Mouse (Mus musculus): ENCODE data around the gene Rapgef1. TPM values are rescaled to one million over a fixed set of nuclear protein-coding genes. Genes with fewer than 3 reads are reported as not detected.

Gene Rapgef1
- polyA plus RNA-seq, 1 experiment from 2014 or later = 13.3 TPM

DNA sequence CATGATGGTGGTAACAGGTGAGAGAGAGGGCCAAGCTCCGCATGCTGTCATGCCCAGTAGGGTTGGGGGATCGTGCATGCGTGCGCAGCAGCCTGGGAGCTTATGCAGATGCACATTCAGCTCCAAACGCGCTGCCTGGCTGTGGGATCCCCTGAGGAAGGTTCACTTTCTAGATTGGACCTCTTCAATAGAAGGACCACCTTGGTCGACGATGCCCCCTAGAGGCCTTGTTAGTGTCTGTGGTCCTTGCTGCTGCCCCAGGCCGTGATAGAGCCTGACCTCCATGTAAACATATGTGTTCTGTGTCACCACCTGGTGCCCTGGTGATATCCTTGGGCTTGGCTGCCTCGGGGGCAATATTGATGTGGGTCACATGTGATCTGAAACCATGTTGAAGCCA, 30.3 kb upstream of the Rapgef1 start:
- DNase-seq (ENCODE audit: low spot score) (peak; percentile 53), ATAC-seq (ENCODE audit: low FRiP score) (no peak)
- H3K9me3 ChIP-seq (ENCODE audit: control insufficient read depth, low read length) = no peaks in the 10 kb centered on the region
- no peak overlapping the region for H3K4me2 ChIP-seq (replicated peaks; ENCODE audit: low read depth, low read length)
- H3K36me3 ChIP-seq (ENCODE audit: control insufficient read depth, insufficient read depth, low read length) = no peaks in the 10 kb centered on the region
- WGBS = 13% methylated on average over 10 of the region's 10 CpGs
- H3K27ac ChIP-seq (ENCODE audit: low read depth, low read length) = no peak overlapping the region
- H3K9ac ChIP-seq (ENCODE audit: low read depth, low read length) = no peak overlapping the region
- no peaks in the 10 kb centered on the region for H3K27me3 ChIP-seq (ENCODE audit: control insufficient read depth, insufficient read depth, low read length)
- H3K4me3 ChIP-seq (ENCODE audit: low read depth, low read length) = no peak overlapping the region
- 0 out of 2 replicates have a peak, but pooled peaks cover 3% of the 10 kb centered on the region for H3K4me1 ChIP-seq (replicated peaks; ENCODE audit: control insufficient read depth, insufficient read depth, low read length)

DNA sequence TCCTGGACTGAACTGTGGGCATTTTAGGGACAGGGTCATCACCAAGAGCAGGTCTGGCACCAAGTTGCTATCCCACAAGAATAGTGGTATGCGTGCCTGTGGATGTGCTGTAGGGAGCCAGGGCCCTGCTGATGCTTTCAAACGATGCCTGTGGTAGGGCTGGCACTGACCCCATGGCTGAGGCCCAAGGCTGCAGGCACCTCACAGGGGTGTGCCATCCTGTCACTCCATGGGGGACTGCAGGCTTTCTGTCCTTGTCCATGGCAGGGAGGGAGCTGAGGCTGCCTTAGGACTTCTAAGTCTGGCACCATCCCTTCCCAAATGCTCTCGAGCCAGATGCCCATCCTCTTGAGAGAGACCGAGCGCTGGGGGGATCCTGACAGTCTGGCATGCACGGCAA, 27.9 kb upstream of the Rapgef1 start:
- DNase-seq (ENCODE audit: low spot score) = no peak
- H3K9ac ChIP-seq (ENCODE audit: low read depth, low read length) = no peak overlapping the region
- H3K36me3 ChIP-seq (ENCODE audit: control insufficient read depth, insufficient read depth, low read length) = no peaks in the 10 kb centered on the region
- no peak overlapping the region for H3K4me2 ChIP-seq (replicated peaks; ENCODE audit: low read depth, low read length)
- no peak overlapping the region for H3K4me3 ChIP-seq (ENCODE audit: low read depth, low read length)
- no peak overlapping the region for H3K27ac ChIP-seq (ENCODE audit: low read depth, low read length)
- no peak for ATAC-seq (ENCODE audit: low FRiP score)
- WGBS = 93% methylated on average over 6 of the region's 6 CpGs
- no peaks in the 10 kb centered on the region for H3K27me3 ChIP-seq (ENCODE audit: control insufficient read depth, insufficient read depth, low read length)
- no peaks in the 10 kb centered on the region for H3K9me3 ChIP-seq (ENCODE audit: control insufficient read depth, low read length)
- H3K4me1 ChIP-seq (replicated peaks; ENCODE audit: control insufficient read depth, insufficient read depth, low read length) = no peaks in the 10 kb centered on the region

DNA sequence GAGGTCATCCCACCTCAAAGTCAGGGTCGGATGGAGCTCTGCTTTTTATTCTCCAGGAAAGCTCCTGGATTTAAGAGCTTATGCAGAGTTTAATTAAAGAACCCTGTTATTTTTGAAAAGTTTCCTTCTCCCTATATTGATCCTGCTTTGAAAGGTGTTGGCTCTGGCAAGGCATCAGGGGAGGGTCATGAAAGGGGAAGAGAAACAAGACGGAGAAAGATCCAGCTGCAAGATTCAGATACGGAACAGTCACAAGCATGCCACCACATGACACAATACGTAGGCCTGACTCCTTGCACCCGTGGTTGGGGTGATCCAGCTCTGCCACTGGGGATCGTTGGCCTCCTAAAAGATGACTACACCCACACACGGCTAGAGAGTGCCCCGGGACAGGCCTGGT, 27.0 kb upstream of the Rapgef1 start:
- no peaks in the 10 kb centered on the region for H3K36me3 ChIP-seq (ENCODE audit: control insufficient read depth, insufficient read depth, low read length)
- WGBS = 63% methylated on average over 8 of the region's 8 CpGs
- DNase-seq (ENCODE audit: low spot score) (no peak), ATAC-seq (ENCODE audit: low FRiP score) (no peak)
- no peak overlapping the region for H3K4me2 ChIP-seq (replicated peaks; ENCODE audit: low read depth, low read length)
- H3K4me3 ChIP-seq (ENCODE audit: low read depth, low read length) = no peak overlapping the region
- H3K4me1 ChIP-seq (replicated peaks; ENCODE audit: control insufficient read depth, insufficient read depth, low read length) = no peaks in the 10 kb centered on the region
- no peak overlapping the region for H3K27ac ChIP-seq (ENCODE audit: low read depth, low read length)
- no peaks in the 10 kb centered on the region for H3K27me3 ChIP-seq (ENCODE audit: control insufficient read depth, insufficient read depth, low read length)
- H3K9ac ChIP-seq (ENCODE audit: low read depth, low read length) = no peak overlapping the region
- no peaks in the 10 kb centered on the region for H3K9me3 ChIP-seq (ENCODE audit: control insufficient read depth, low read length)

DNA sequence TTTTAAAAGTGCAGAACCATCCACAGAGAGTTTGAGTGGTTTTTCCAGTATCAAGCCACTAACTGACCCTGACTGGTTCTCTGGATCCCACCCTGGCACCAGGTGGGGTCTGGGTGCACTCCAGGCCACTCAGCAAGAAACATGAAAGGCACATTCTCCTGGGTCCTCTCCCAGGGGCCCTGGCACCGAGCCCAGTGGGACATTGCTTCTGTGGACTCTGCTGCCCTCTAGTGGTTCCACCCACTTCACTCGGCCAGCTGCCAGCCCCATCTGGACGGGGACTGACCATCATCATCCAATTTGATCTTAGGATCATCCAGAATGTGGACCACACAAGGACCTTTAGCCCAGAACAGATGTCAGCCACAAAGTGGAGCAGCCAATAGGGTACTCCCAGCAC, 15.6 kb upstream of the Rapgef1 start:
- no peaks in the 10 kb centered on the region for H3K36me3 ChIP-seq (ENCODE audit: control insufficient read depth, insufficient read depth, low read length)
- no peaks in the 10 kb centered on the region for H3K4me1 ChIP-seq (replicated peaks; ENCODE audit: control insufficient read depth, insufficient read depth, low read length)
- DNase-seq (ENCODE audit: low spot score) (peak; percentile 84), ATAC-seq (ENCODE audit: low FRiP score) (no peak)
- 0% methylated on average over 3 of the region's 3 CpGs for WGBS
- H3K4me3 ChIP-seq (ENCODE audit: low read depth, low read length) = no peak overlapping the region
- H3K9ac ChIP-seq (ENCODE audit: low read depth, low read length) = no peak overlapping the region
- H3K4me2 ChIP-seq (replicated peaks; ENCODE audit: low read depth, low read length) = no peak overlapping the region
- no peaks in the 10 kb centered on the region for H3K27me3 ChIP-seq (ENCODE audit: control insufficient read depth, insufficient read depth, low read length)
- H3K9me3 ChIP-seq (ENCODE audit: control insufficient read depth, low read length) = no peaks in the 10 kb centered on the region
- H3K27ac ChIP-seq (ENCODE audit: low read depth, low read length) = no peak overlapping the region

DNA sequence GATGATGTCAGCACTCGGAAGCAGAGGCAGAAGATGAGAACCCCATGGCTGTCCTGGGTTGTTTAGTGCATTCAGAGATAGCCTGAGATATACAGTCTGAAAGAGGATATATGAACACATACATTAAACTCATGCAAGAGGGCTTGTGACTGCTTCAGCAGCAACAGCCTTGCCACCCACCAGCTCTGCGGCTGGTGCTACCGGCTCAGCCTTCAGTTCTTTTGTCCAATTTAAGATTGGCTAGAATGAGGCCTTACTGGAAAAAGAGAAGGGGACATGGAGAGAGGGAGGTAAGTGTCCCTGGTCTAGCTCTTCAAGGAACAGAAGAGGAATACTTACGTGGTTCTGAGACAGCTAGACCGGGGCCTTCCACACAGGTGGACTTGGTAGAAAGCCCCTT, 13.9 kb upstream of the Rapgef1 start:
- no peak for DNase-seq (ENCODE audit: low spot score)
- Histone ChIP-seq H3K9me3 (ENCODE audit: control insufficient read depth, low read length) (no peaks in the 10 kb centered on the region), H3K36me3 (ENCODE audit: control insufficient read depth, insufficient read depth, low read length) (no peaks in the 10 kb centered on the region), H3K27ac (ENCODE audit: low read depth, low read length) (no peak overlapping the region), H3K9ac (ENCODE audit: low read depth, low read length) (no peak overlapping the region), H3K27me3 (ENCODE audit: control insufficient read depth, insufficient read depth, low read length) (no peaks in the 10 kb centered on the region), H3K4me3 (ENCODE audit: low read depth, low read length) (no peak overlapping the region), H3K4me2 (replicated peaks; ENCODE audit: low read depth, low read length) (no peak overlapping the region), H3K4me1 (replicated peaks; ENCODE audit: control insufficient read depth, insufficient read depth, low read length) (no peaks in the 10 kb centered on the region)
- WGBS = 94% methylated on average over 5 of the region's 5 CpGs
- no peak for ATAC-seq (ENCODE audit: low FRiP score)

GRCm38 (mm10) chr2:29606460-29606859, 13.1 kb upstream of the Rapgef1 start:
- no peak overlapping the region for H3K27ac ChIP-seq (ENCODE audit: low read depth, low read length)
- 56% methylated on average over 6 of the region's 6 CpGs for WGBS
- no peaks in the 10 kb centered on the region for H3K4me1 ChIP-seq (replicated peaks; ENCODE audit: control insufficient read depth, insufficient read depth, low read length)
- no peaks in the 10 kb centered on the region for H3K9me3 ChIP-seq (ENCODE audit: control insufficient read depth, low read length)
- no peaks in the 10 kb centered on the region for H3K27me3 ChIP-seq (ENCODE audit: control insufficient read depth, insufficient read depth, low read length)
- H3K9ac ChIP-seq (ENCODE audit: low read depth, low read length) = no peak overlapping the region
- no peak for DNase-seq (ENCODE audit: low spot score)
- no peak overlapping the region for H3K4me2 ChIP-seq (replicated peaks; ENCODE audit: low read depth, low read length)
- H3K36me3 ChIP-seq (ENCODE audit: control insufficient read depth, insufficient read depth, low read length) = no peaks in the 10 kb centered on the region
- ATAC-seq (ENCODE audit: low FRiP score) = no peak
- H3K4me3 ChIP-seq (ENCODE audit: low read depth, low read length) = no peak overlapping the region

DNA sequence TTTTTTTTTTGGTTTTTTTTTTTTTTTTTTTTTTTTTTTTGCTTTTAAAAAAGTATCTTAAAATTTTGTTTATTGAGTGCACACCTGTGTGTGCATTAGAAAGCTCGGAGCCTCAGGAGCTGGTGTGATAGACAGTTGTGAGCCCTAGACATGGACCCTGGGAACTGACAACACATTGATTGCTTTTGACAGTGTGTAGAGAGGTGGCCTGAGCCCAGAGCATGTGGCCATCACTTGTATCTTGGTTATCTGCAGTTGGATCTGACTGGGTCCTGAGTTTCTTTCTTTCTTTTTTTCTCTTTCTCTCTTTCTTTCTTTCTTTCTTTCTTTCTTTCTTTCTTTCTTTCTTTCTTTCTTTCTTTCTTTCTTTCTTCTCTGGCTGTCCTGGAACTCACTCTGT, 2.2 kb upstream of the Rapgef1 start:
- Histone ChIP-seq H3K4me3 (ENCODE audit: low read depth, low read length) (no peak overlapping the region), H3K9ac (ENCODE audit: low read depth, low read length) (no peak overlapping the region), H3K4me2 (replicated peaks; ENCODE audit: low read depth, low read length) (no peak overlapping the region), H3K4me1 (replicated peaks; ENCODE audit: control insufficient read depth, insufficient read depth, low read length) (peaks cover 8% of the 10 kb centered on the region), H3K27ac (ENCODE audit: low read depth, low read length) (no peak overlapping the region), H3K36me3 (ENCODE audit: control insufficient read depth, insufficient read depth, low read length) (no peaks in the 10 kb centered on the region), H3K9me3 (ENCODE audit: control insufficient read depth, low read length) (no peaks in the 10 kb centered on the region), H3K27me3 (ENCODE audit: control insufficient read depth, insufficient read depth, low read length) (no peaks in the 10 kb centered on the region)
- DNase-seq (ENCODE audit: low spot score) (no peak), ATAC-seq (ENCODE audit: low FRiP score) (no peak)
- 100% methylated on average over 1 of the region's 1 CpGs for WGBS

- Histone ChIP-seq H3K27me3 (ENCODE audit: control insufficient read depth, insufficient read depth, low read length) (no peaks in the 10 kb centered on the region), H3K9me3 (ENCODE audit: control insufficient read depth, low read length) (no peaks in the 10 kb centered on the region), H3K4me2 (replicated peaks; ENCODE audit: low read depth, low read length) (no peak overlapping the region), H3K9ac (ENCODE audit: low read depth, low read length) (no peak overlapping the region), H3K36me3 (ENCODE audit: control insufficient read depth, insufficient read depth, low read length) (no peaks in the 10 kb centered on the region), H3K4me3 (ENCODE audit: low read depth, low read length) (no peak overlapping the region), H3K4me1 (replicated peaks; ENCODE audit: control insufficient read depth, insufficient read depth, low read length) (peaks cover 8% of the 10 kb centered on the region), H3K27ac (ENCODE audit: low read depth, low read length) (no peak overlapping the region)
- WGBS = 66% methylated on average over 8 of the region's 8 CpGs
- ATAC-seq (ENCODE audit: low FRiP score) (0 out of 2 replicates have a peak, but pooled peaks have one; percentile 53), DNase-seq (ENCODE audit: low spot score) (no peak)
Measured at GRCm38 (mm10) chr2:29618926-29619483, 515 bp upstream of the Rapgef1 start.

DNA sequence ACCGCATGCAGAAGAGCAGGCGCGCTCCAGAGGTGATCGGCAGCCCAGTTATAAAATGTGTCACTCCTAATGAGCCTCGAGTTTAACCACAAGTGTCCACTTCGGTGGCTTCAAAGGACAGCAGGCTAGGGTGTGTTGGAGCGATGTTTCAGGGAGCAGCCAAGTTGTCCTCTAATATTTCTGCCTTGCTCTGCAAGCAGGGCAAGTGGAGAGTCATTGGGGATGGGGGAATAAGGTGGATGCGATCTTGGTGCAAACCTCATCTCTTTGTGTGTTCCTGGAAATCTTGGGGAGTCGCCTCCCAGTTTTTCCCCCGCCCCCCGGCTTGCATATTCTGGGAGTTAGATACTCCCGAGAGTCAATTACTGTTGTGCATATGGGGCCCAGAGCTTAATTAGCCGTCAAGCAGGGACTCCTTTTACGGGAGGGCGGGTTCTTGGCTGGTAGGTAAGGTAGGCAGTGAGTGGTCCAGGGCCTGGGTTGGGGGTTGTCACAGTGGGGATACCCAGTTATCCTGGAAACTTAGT, 844 bp downstream of the Rapgef1 start:
- Histone ChIP-seq H3K9ac (ENCODE audit: low read depth, low read length) (peak overlapping the region; percentile 93), H3K9me3 (ENCODE audit: control insufficient read depth, low read length) (no peaks in the 10 kb centered on the region), H3K36me3 (ENCODE audit: control insufficient read depth, insufficient read depth, low read length) (no peaks in the 10 kb centered on the region), H3K4me1 (replicated peaks; ENCODE audit: control insufficient read depth, insufficient read depth, low read length) (peaks cover 8% of the 10 kb centered on the region), H3K4me2 (replicated peaks; ENCODE audit: low read depth, low read length) (peak overlapping the region; percentile 84), H3K27me3 (ENCODE audit: control insufficient read depth, insufficient read depth, low read length) (no peaks in the 10 kb centered on the region), H3K27ac (ENCODE audit: low read depth, low read length) (peak overlapping the region; percentile 91), H3K4me3 (ENCODE audit: low read depth, low read length) (peak overlapping the region; percentile 81)
- ATAC-seq (ENCODE audit: low FRiP score) = peak; percentile 37
- no peak for DNase-seq (ENCODE audit: low spot score)
- WGBS = 2% methylated on average over 15 of the region's 15 CpGs
